In the genomic region with DNA sequence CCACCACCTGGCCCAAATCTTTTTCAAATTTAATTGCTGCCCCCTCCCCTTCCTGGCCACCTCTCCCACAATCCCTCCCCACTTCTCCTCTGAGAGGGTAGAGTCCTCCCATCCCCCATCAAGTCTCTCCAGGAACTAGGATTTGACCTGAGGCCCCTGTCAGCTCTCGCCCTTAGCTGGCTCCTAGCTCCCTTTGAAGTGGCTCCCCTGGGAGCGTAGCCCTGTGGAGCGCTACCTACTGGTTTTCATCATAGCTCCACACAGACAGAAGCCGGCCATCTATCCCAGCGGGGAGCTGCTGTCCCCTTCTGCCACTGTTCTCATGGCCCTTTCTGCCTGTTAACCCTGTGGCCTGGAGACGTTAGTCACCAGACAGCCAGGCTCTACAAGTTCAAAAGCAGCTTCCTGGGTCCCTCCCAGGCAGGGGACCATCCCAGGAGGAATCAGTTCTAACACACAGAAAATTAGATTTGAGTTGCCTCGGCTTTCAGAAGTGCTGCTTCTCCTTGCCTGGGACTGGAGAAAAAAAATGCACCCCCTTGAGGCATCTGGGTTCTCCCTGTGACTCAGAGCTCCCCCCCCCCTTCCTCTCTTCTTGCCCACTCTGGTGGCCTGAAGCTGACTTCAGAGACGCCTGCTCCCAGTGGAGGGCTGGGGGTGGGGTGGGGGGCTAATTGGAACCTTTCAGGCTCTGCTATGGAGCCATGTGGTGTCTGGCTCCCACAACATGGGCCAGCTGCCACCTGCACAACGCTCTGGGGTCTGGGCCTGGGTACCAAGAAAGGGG, we compare ENCODE assay signal across 9 mouse cellular contexts. TPM values are rescaled to one million over a fixed set of nuclear protein-coding genes. Genes with fewer than 3 reads are reported as not detected.
DNase-seq lines count a peak whose midpoint lies in the region; ATAC-seq and TF ChIP-seq lines count a peak whose summit lies in the region.
"Had no signal": no experiment of that assay in that cellular context is flagged by ENCODE, and none has a peak within 500 bp of the region (broad histone marks: within the 10 kb centered on the region; RNA-seq: fewer than 3 reads in every experiment).

No protein-coding gene starts in this region.

- peak; percentile 46; the same call in 1 of the 2 replicates for ATAC-seq in lung, postnatal 0 days
- ATAC-seq in forebrain, embryonic 13.5 days = peak; percentile 86
- ATAC-seq in limb, embryonic 14.5 days (ENCODE audit: low FRiP score, low read depth) = peak; percentile 53
- peak; percentile 5; the same call in 1 of the 2 replicates for ATAC-seq in stomach, postnatal 0 days (ENCODE audit: low FRiP score, low TSS enrichment)

- H3K4me2 ChIP-seq in lung, postnatal 0 days (replicated peaks; ENCODE audit: low read depth, low read length) = no peak overlapping the region
- H3K4me2 ChIP-seq in forebrain, embryonic 13.5 days = peak overlapping the region; percentile 68
- H3K4me2 ChIP-seq in limb, embryonic 14.5 days (replicated peaks; ENCODE audit: low read depth, low read length, severe bottlenecking) = peak overlapping the region; percentile 56
- peak overlapping the region; percentile 14 for H3K4me2 ChIP-seq in stomach, postnatal 0 days (replicated peaks; ENCODE audit: low read depth)

- no peak for TF ChIP-seq EP300 in lung, postnatal 0 days (IDR thresholded peaks at IDR 0.05)
- no peak for TF ChIP-seq EP300 in stomach, postnatal 0 days (optimal IDR thresholded peaks at IDR 0.05)

- H3K9me3 ChIP-seq in lung, postnatal 0 days (ENCODE audit: low read length) = no peaks in the 10 kb centered on the region
- H3K9me3 ChIP-seq in forebrain, embryonic 13.5 days (replicated peaks) = no peaks in the 10 kb centered on the region
- no peaks in the 10 kb centered on the region for H3K9me3 ChIP-seq in limb, embryonic 14.5 days (ENCODE audit: control insufficient read depth, low read length)
- H3K9me3 ChIP-seq in stomach, postnatal 0 days (ENCODE audit: control insufficient read depth, low read length) = no peaks in the 10 kb centered on the region

- no peak overlapping the region for H3K9ac ChIP-seq in lung, postnatal 0 days (replicated peaks; ENCODE audit: low read depth)
- peak overlapping the region; percentile 69 for H3K9ac ChIP-seq in forebrain, embryonic 13.5 days
- 0 out of 2 replicates have a peak overlapping the region, but pooled peaks have one; percentile 40 for H3K9ac ChIP-seq in limb, embryonic 14.5 days (ENCODE audit: low read depth, low read length, severe bottlenecking)
- H3K9ac ChIP-seq in stomach, postnatal 0 days (ENCODE audit: low read length) = peak overlapping the region; percentile 43; the same call in 1 of the 2 replicates

- TF ChIP-seq CTCF in lung, postnatal 0 days (IDR thresholded peaks at IDR 0.05) = no peak
- TF ChIP-seq CTCF in lung, adult 2 months (IDR thresholded peaks at IDR 0.05; ENCODE audit: insufficient read depth, low read length) = no peak
- TF ChIP-seq CTCF in stomach, postnatal 0 days (IDR thresholded peaks at IDR 0.05; ENCODE audit: low read depth) = peak; percentile 12; the same call in 1 of the 2 replicates

- 40% methylated on average over 9 of the region's 9 CpGs for WGBS in lung, postnatal 0 days
- 60% methylated on average over 9 of the region's 9 CpGs for WGBS in lung, adult 2 months
- 2% methylated on average over 8 of the region's 9 CpGs for WGBS in forebrain, embryonic 13.5 days
- 11% methylated on average over 9 of the region's 9 CpGs for WGBS in limb, embryonic 14.5 days
- WGBS in stomach, postnatal 0 days = 34% methylated on average over 9 of the region's 9 CpGs

- TF ChIP-seq POLR2A in lung, adult 2 months (IDR thresholded peaks at IDR 0.05; ENCODE audit: borderline replicate concordance, extremely low read depth, low read depth, low read length) = no peak
- TF ChIP-seq POLR2A in limb, embryonic 14.5 days (IDR thresholded peaks at IDR 0.05; ENCODE audit: borderline replicate concordance, extremely low read depth, insufficient read depth, insufficient read length) = no peak

- H3K4me3 ChIP-seq in lung, postnatal 0 days (ENCODE audit: low read depth, low read length) = no peak overlapping the region
- H3K4me3 ChIP-seq in lung, adult 2 months (replicated peaks; ENCODE audit: extremely low read depth, low read depth, low read length) = no peak overlapping the region
- peak overlapping the region; percentile 38 for H3K4me3 ChIP-seq in forebrain, embryonic 13.5 days
- H3K4me3 ChIP-seq in limb, embryonic 14.5 days (replicated peaks; ENCODE audit: low read length) = peak overlapping the region; percentile 28; the same call in 1 of the 2 replicates
- no peak overlapping the region for H3K4me3 ChIP-seq in stomach, postnatal 0 days (ENCODE audit: low read depth, low read length)

- H3K36me3 ChIP-seq in lung, postnatal 0 days (ENCODE audit: insufficient read depth, low read length) = peaks cover 12% of the 10 kb centered on the region; the same call in 1 of the 2 replicates
- H3K36me3 ChIP-seq in forebrain, embryonic 13.5 days (ENCODE audit: poor library complexity, severe bottlenecking) = peaks cover 22% of the 10 kb centered on the region
- H3K36me3 ChIP-seq in limb, embryonic 14.5 days (ENCODE audit: control insufficient read depth, insufficient read depth, low read length) = peaks cover 13% of the 10 kb centered on the region
- H3K36me3 ChIP-seq in stomach, postnatal 0 days (ENCODE audit: control insufficient read depth, insufficient read depth, low read length) = peaks cover 5% of the 10 kb centered on the region

- no peak overlapping the region; the same call in 1 of the 2 replicates for H3K27ac ChIP-seq in lung, postnatal 0 days (ENCODE audit: low read length)
- H3K27ac ChIP-seq in forebrain, embryonic 13.5 days = peak overlapping the region; percentile 99
- peak overlapping the region; percentile 78 for H3K27ac ChIP-seq in limb, embryonic 14.5 days (replicated peaks; ENCODE audit: low read depth, low read length)
- peak overlapping the region; percentile 74 for H3K27ac ChIP-seq in stomach, postnatal 0 days (replicated peaks)
- H3K27ac ChIP-seq: macrophage had no signal

- DNase-seq in lung, postnatal 0 days (ENCODE audit: low spot score) = no peak
- no peak for DNase-seq in lung, adult 2 months
- DNase-seq in limb, embryonic 14.5 days (ENCODE audit: low spot score) = peak; percentile 50
- DNase-seq in stomach, postnatal 0 days (ENCODE audit: low spot score) = no peak
- DNase-seq in thymus, postnatal 36 days = no peak
- DNase-seq in testis, postnatal 10 days (ENCODE audit: low spot score) = no peak
- DNase-seq in cerebellum, adult 8-10 months = no peak

- H3K4me1 ChIP-seq in lung, postnatal 0 days (ENCODE audit: insufficient read depth, low read depth, low read length) = peaks cover 4% of the 10 kb centered on the region; the same call in 1 of the 2 replicates
- peaks cover 31% of the 10 kb centered on the region for H3K4me1 ChIP-seq in lung, adult 2 months (ENCODE audit: control insufficient read depth, insufficient read depth, low read length)
- peaks cover 63% of the 10 kb centered on the region for H3K4me1 ChIP-seq in forebrain, embryonic 13.5 days
- peaks cover 50% of the 10 kb centered on the region for H3K4me1 ChIP-seq in limb, embryonic 14.5 days (ENCODE audit: control insufficient read depth, insufficient read depth, low read length)
- H3K4me1 ChIP-seq in stomach, postnatal 0 days (replicated peaks; ENCODE audit: control insufficient read depth, insufficient read depth) = peaks cover 14% of the 10 kb centered on the region

- H3K27me3 ChIP-seq in lung, postnatal 0 days (replicated peaks; ENCODE audit: insufficient read depth, low read length) = no peaks in the 10 kb centered on the region
- H3K27me3 ChIP-seq in forebrain, embryonic 13.5 days = no peaks in the 10 kb centered on the region
- no peaks in the 10 kb centered on the region for H3K27me3 ChIP-seq in limb, embryonic 14.5 days (ENCODE audit: control insufficient read depth, insufficient read depth, low read length)
- no peaks in the 10 kb centered on the region for H3K27me3 ChIP-seq in stomach, postnatal 0 days (ENCODE audit: control insufficient read depth, insufficient read depth, low read length)

RNA-seq across cellular contexts. Expression of a gene that starts 19.5 kb away (rescaled TPM):
- 44.0 and 45.2 TPM in 2 replicates for polyA plus RNA-seq in lung, postnatal 0 days (2015; fragmentation: Nextera tagmentation; extraction: Ambion mirVana)
- polyA plus RNA-seq in lung, adult 2 months (2012; rRNA removed) = 24.6 and 31.0 TPM in 2 replicates
- 67.0 and 69.7 TPM in 2 replicates for polyA plus RNA-seq in forebrain, embryonic 13.5 days (2015; fragmentation: Nextera tagmentation; extraction: Ambion mirVana)
- polyA plus RNA-seq in limb, embryonic 14.5 days (2012; rRNA removed) = 21.3 and 23.7 TPM in 2 replicates
- 44.3 and 48.1 TPM in 2 replicates for polyA plus RNA-seq in limb, embryonic 14.5 days (2014; fragmentation: Nextera tagmentation; extraction: Ambion mirVana)
- 37.4 and 46.4 TPM in 2 replicates for polyA plus RNA-seq in stomach, postnatal 0 days (2015; fragmentation: Nextera tagmentation; extraction: Ambion mirVana)

RNA-seq across cellular contexts. Expression of a gene that starts 53.5 kb away (rescaled TPM):
- polyA plus RNA-seq in lung, postnatal 0 days (2015; fragmentation: Nextera tagmentation; extraction: Ambion mirVana) = 1.7 TPM in 2 replicates
- 1.1 and 1.4 TPM in 2 replicates for polyA plus RNA-seq in lung, adult 2 months (2012; rRNA removed)
- 0.26 and 0.41 TPM in 2 replicates for polyA plus RNA-seq in forebrain, embryonic 13.5 days (2015; fragmentation: Nextera tagmentation; extraction: Ambion mirVana)
- polyA plus RNA-seq in limb, embryonic 14.5 days (2012; rRNA removed) = 0.08 and 0.10 TPM in 2 replicates
- polyA plus RNA-seq in limb, embryonic 14.5 days (2014; fragmentation: Nextera tagmentation; extraction: Ambion mirVana) = 0.15 TPM in 1 of 2 replicates, not detected in the other
- polyA plus RNA-seq in stomach, postnatal 0 days (2015; fragmentation: Nextera tagmentation; extraction: Ambion mirVana) = 0.10 and 0.27 TPM in 2 replicates
- polyA plus RNA-seq: macrophage had no signal

RNA-seq across cellular contexts. Expression of a gene that starts 53.6 kb away (rescaled TPM):
- polyA plus RNA-seq in lung, postnatal 0 days (2015; fragmentation: Nextera tagmentation; extraction: Ambion mirVana) = 281 and 302 TPM in 2 replicates
- polyA plus RNA-seq in lung, adult 2 months (2012; rRNA removed) = 257 and 344 TPM in 2 replicates
- 558 and 564 TPM in 2 replicates for polyA plus RNA-seq in forebrain, embryonic 13.5 days (2015; fragmentation: Nextera tagmentation; extraction: Ambion mirVana)
- 339 and 354 TPM in 2 replicates for polyA plus RNA-seq in limb, embryonic 14.5 days (2012; rRNA removed)
- 429 and 442 TPM in 2 replicates for polyA plus RNA-seq in limb, embryonic 14.5 days (2014; fragmentation: Nextera tagmentation; extraction: Ambion mirVana)
- 445 and 469 TPM in 2 replicates for polyA plus RNA-seq in stomach, postnatal 0 days (2015; fragmentation: Nextera tagmentation; extraction: Ambion mirVana)

RNA-seq across cellular contexts. Expression of a gene that starts 54.9 kb away (rescaled TPM):
- 130 and 135 TPM in 2 replicates for polyA plus RNA-seq in lung, postnatal 0 days (2015; fragmentation: Nextera tagmentation; extraction: Ambion mirVana)
- 487 and 521 TPM in 2 replicates for polyA plus RNA-seq in lung, adult 2 months (2012; rRNA removed)
- 102 and 121 TPM in 2 replicates for polyA plus RNA-seq in forebrain, embryonic 13.5 days (2015; fragmentation: Nextera tagmentation; extraction: Ambion mirVana)
- polyA plus RNA-seq in limb, embryonic 14.5 days (2012; rRNA removed) = 99.2 and 132 TPM in 2 replicates
- polyA plus RNA-seq in limb, embryonic 14.5 days (2014; fragmentation: Nextera tagmentation; extraction: Ambion mirVana) = 64.7 and 71.6 TPM in 2 replicates
- 174 and 177 TPM in 2 replicates for polyA plus RNA-seq in stomach, postnatal 0 days (2015; fragmentation: Nextera tagmentation; extraction: Ambion mirVana)

Comparison
In these comparisons a context has a peak if more than half of its experiments do, and no peak if none do; other contexts are left out.
1. ATAC-seq: peak in every context shown above with its lines; median percentile 86 in forebrain, embryonic 13.5 days; 53 in limb, embryonic 14.5 days; 46 in lung, postnatal 0 days; 5 in stomach, postnatal 0 days.
2. H3K4me3 ChIP-seq: peak in forebrain, embryonic 13.5 days (single experiment) and limb, embryonic 14.5 days (single experiment); none in lung, postnatal 0 days (single experiment), lung, adult 2 months (single experiment) and stomach, postnatal 0 days (single experiment).